Mouse (Mus musculus): ENCODE measurements at regions not wholly inside any gene's neighbourhood (a gene's known extent, or its start where the extent isn't known, plus 50 kb on each side); places are given as distances from the start of the nearest gene placed in this dataset.

GRCm38 (mm10) chr7:135860741-135861408 lies 144.7 kb upstream of the Mki67 start:
- Histone ChIP-seq H3K79me2 (ENCODE audit: control insufficient read depth, insufficient read depth, low read length) (no peaks in the 10 kb centered on the region), H3K36me3 (ENCODE audit: control insufficient read depth, insufficient read depth, low read length) (no peaks in the 10 kb centered on the region), H3K27me3 (ENCODE audit: control insufficient read depth, insufficient read depth, low read length) (no peaks in the 10 kb centered on the region), H3K27ac (replicated peaks; ENCODE audit: insufficient read depth, low read depth, low read length) (no peak overlapping the region), H3K9ac (ENCODE audit: low read depth, low read length) (no peak overlapping the region), H3K4me3 (ENCODE audit: insufficient read depth, low read depth, low read length) (no peak overlapping the region), H3K4me1 (ENCODE audit: control insufficient read depth, insufficient read depth, low read length) (no peaks in the 10 kb centered on the region)
- 54% methylated on average over 14 of the region's 14 CpGs for WGBS
- peak; percentile 15 for DNase-seq (ENCODE audit: extremely low read depth, low read depth, low spot score)
- TF ChIP-seq POLR2A (IDR thresholded peaks at IDR 0.05; ENCODE audit: extremely low read depth, insufficient read depth, low read length) (no peak), CTCF (IDR thresholded peaks at IDR 0.05; ENCODE audit: low read depth, low read length) (no peak)

GRCm38 (mm10) chr7:135861409-135861805 lies 145.2 kb upstream of the Mki67 start:
- H3K27me3 ChIP-seq (ENCODE audit: control insufficient read depth, insufficient read depth, low read length), result no peaks in the 10 kb centered on the region
- WGBS, result 68% methylated on average over 7 of the region's 7 CpGs
- H3K9ac ChIP-seq (ENCODE audit: low read depth, low read length), result no peak overlapping the region
- TF ChIP-seq CTCF (IDR thresholded peaks at IDR 0.05; ENCODE audit: low read depth, low read length), result no peak
- no peak for TF ChIP-seq POLR2A (IDR thresholded peaks at IDR 0.05; ENCODE audit: extremely low read depth, insufficient read depth, low read length)
- H3K27ac ChIP-seq (replicated peaks; ENCODE audit: insufficient read depth, low read depth, low read length), result no peak overlapping the region
- no peaks in the 10 kb centered on the region for H3K4me1 ChIP-seq (ENCODE audit: control insufficient read depth, insufficient read depth, low read length)
- H3K4me3 ChIP-seq (ENCODE audit: insufficient read depth, low read depth, low read length), result no peak overlapping the region
- peak; percentile 17 for DNase-seq (ENCODE audit: extremely low read depth, low read depth, low spot score)
- H3K36me3 ChIP-seq (ENCODE audit: control insufficient read depth, insufficient read depth, low read length), result no peaks in the 10 kb centered on the region
- no peaks in the 10 kb centered on the region for H3K79me2 ChIP-seq (ENCODE audit: control insufficient read depth, insufficient read depth, low read length)

GRCm38 (mm10) chr7:135863581-135864426 lies 147.6 kb upstream of the Mki67 start:
- H3K4me1 ChIP-seq (ENCODE audit: control insufficient read depth, insufficient read depth, low read length), result no peaks in the 10 kb centered on the region
- no peaks in the 10 kb centered on the region for H3K36me3 ChIP-seq (ENCODE audit: control insufficient read depth, insufficient read depth, low read length)
- 55% methylated on average over 22 of the region's 22 CpGs for WGBS
- no peaks in the 10 kb centered on the region for H3K27me3 ChIP-seq (ENCODE audit: control insufficient read depth, insufficient read depth, low read length)
- H3K4me3 ChIP-seq (ENCODE audit: insufficient read depth, low read depth, low read length), result no peak overlapping the region
- H3K79me2 ChIP-seq (ENCODE audit: control insufficient read depth, insufficient read depth, low read length), result no peaks in the 10 kb centered on the region
- no peak overlapping the region for H3K9ac ChIP-seq (ENCODE audit: low read depth, low read length)
- no peak for TF ChIP-seq POLR2A (IDR thresholded peaks at IDR 0.05; ENCODE audit: extremely low read depth, insufficient read depth, low read length)
- TF ChIP-seq CTCF (IDR thresholded peaks at IDR 0.05; ENCODE audit: low read depth, low read length), result no peak
- DNase-seq (ENCODE audit: extremely low read depth, low read depth, low spot score), result peak; percentile 6
- H3K27ac ChIP-seq (replicated peaks; ENCODE audit: insufficient read depth, low read depth, low read length), result no peak overlapping the region

GRCm38 (mm10) chr7:135870981-135871380 lies 154.8 kb upstream of the Mki67 start:
- Histone ChIP-seq H3K79me2 (ENCODE audit: control insufficient read depth, insufficient read depth, low read length) (no peaks in the 10 kb centered on the region), H3K36me3 (ENCODE audit: control insufficient read depth, insufficient read depth, low read length) (no peaks in the 10 kb centered on the region), H3K4me3 (ENCODE audit: insufficient read depth, low read depth, low read length) (no peak overlapping the region), H3K27ac (replicated peaks; ENCODE audit: insufficient read depth, low read depth, low read length) (no peak overlapping the region), H3K9ac (ENCODE audit: low read depth, low read length) (no peak overlapping the region), H3K4me1 (ENCODE audit: control insufficient read depth, insufficient read depth, low read length) (no peaks in the 10 kb centered on the region), H3K27me3 (ENCODE audit: control insufficient read depth, insufficient read depth, low read length) (no peaks in the 10 kb centered on the region)
- TF ChIP-seq POLR2A (IDR thresholded peaks at IDR 0.05; ENCODE audit: extremely low read depth, insufficient read depth, low read length), result no peak
- no peak for TF ChIP-seq CTCF (IDR thresholded peaks at IDR 0.05; ENCODE audit: low read depth, low read length)
- WGBS, result 67% methylated on average over 6 of the region's 6 CpGs
- no peak for DNase-seq (ENCODE audit: extremely low read depth, low read depth, low spot score)

- H3K9ac ChIP-seq (ENCODE audit: low read depth, low read length), result no peak overlapping the region
- no peaks in the 10 kb centered on the region for H3K4me1 ChIP-seq (ENCODE audit: control insufficient read depth, insufficient read depth, low read length)
- H3K27me3 ChIP-seq (ENCODE audit: control insufficient read depth, insufficient read depth, low read length), result no peaks in the 10 kb centered on the region
- no peaks in the 10 kb centered on the region for H3K36me3 ChIP-seq (ENCODE audit: control insufficient read depth, insufficient read depth, low read length)
- DNase-seq (ENCODE audit: extremely low read depth, low read depth, low spot score), result no peak
- H3K4me3 ChIP-seq (ENCODE audit: insufficient read depth, low read depth, low read length), result no peak overlapping the region
- WGBS, result 83% methylated on average over 6 of the region's 6 CpGs
- H3K79me2 ChIP-seq (ENCODE audit: control insufficient read depth, insufficient read depth, low read length), result no peaks in the 10 kb centered on the region
- H3K27ac ChIP-seq (replicated peaks; ENCODE audit: insufficient read depth, low read depth, low read length), result no peak overlapping the region
- TF ChIP-seq POLR2A (IDR thresholded peaks at IDR 0.05; ENCODE audit: extremely low read depth, insufficient read depth, low read length) (no peak), CTCF (IDR thresholded peaks at IDR 0.05; ENCODE audit: low read depth, low read length) (no peak)
Measured at GRCm38 (mm10) chr7:135877091-135877874, 161.1 kb upstream of the Mki67 start.
